Mouse (Mus musculus) ovary, postnatal 14 days (tissue): Measurements from ENCODE around the gene Casq1.
A peak's percentile ranks its signal among the peaks of the same experiment; 100 is the strongest.

Source experiments
- DNase-seq: peaks from one replicate; pipeline ENCODE4 v3.0.0; 2022; ENCODE audit warnings: low spot score

Gene Casq1

GRCm38 (mm10) chr1:172206141-172206917, 13.3 kb downstream of the Casq1 start, which contains the start of gene Pea15a:
TSS of gene Pea15a (minus strand) at chr1:172206804.
- peak; percentile 73 for DNase-seq

- no peak for DNase-seq
Measured at GRCm38 (mm10) chr1:172205741-172206087, 14.0 kb downstream of the Casq1 start.

GRCm38 (mm10) chr1:172204814-172205740, 14.6 kb downstream of the Casq1 start:
- DNase-seq: no peak

GRCm38 (mm10) chr1:172204033-172204813, 15.4 kb downstream of the Casq1 start:
- no peak for DNase-seq

- no peak for DNase-seq
Measured at GRCm38 (mm10) chr1:172203566-172203965, 16.1 kb downstream of the Casq1 start.

GRCm38 (mm10) chr1:172202894-172203522, 16.7 kb downstream of the Casq1 start:
- DNase-seq: no peak

- DNase-seq: no peak
Measured at GRCm38 (mm10) chr1:172201967-172202880, 17.4 kb downstream of the Casq1 start.

- no peak for DNase-seq
Measured at GRCm38 (mm10) chr1:172200871-172201447, 18.7 kb downstream of the Casq1 start.

GRCm38 (mm10) chr1:172200161-172200560, 19.5 kb downstream of the Casq1 start:
- no peak for DNase-seq

- DNase-seq: no peak
Measured at GRCm38 (mm10) chr1:172198996-172199395, 20.7 kb downstream of the Casq1 start.

- no peak for DNase-seq
Measured at GRCm38 (mm10) chr1:172198316-172198715, 21.4 kb downstream of the Casq1 start.

GRCm38 (mm10) chr1:172197851-172198250, 21.8 kb downstream of the Casq1 start:
- no peak for DNase-seq

GRCm38 (mm10) chr1:172197146-172197545, 22.5 kb downstream of the Casq1 start:
- DNase-seq: no peak

GRCm38 (mm10) chr1:172194435-172194834, 25.2 kb downstream of the Casq1 start:
- no peak for DNase-seq

GRCm38 (mm10) chr1:172192217-172192616, 27.5 kb downstream of the Casq1 start:
- DNase-seq: no peak

GRCm38 (mm10) chr1:172191578-172191977, 28.1 kb downstream of the Casq1 start:
- DNase-seq: no peak

GRCm38 (mm10) chr1:172188891-172189290, 30.8 kb downstream of the Casq1 start:
- DNase-seq: no peak

- DNase-seq: no peak
Measured at GRCm38 (mm10) chr1:172186401-172187289, 33.0 kb downstream of the Casq1 start.

GRCm38 (mm10) chr1:172183915-172184314, 35.8 kb downstream of the Casq1 start:
- DNase-seq: no peak
